Mouse (Mus musculus) ES-E14 (cell line): ENCODE data around the gene Pcnx2. TPM values are rescaled to one million over a fixed set of nuclear protein-coding genes. Genes with fewer than 3 reads are reported as not detected.

Source experiments
- DNase-seq: peaks from one replicate; pipeline ENCODE4 v3.0.0-alpha.2; 2013; ENCODE audit warnings: low read depth, low spot score
- H3K27ac ChIP-seq: 2 replicates; pipeline ENCODE4 v1.5.1; 2012; ENCODE audit warnings: low read depth, mild to moderate bottlenecking, low read length, moderate library complexity, mixed read lengths; ENCODE audit not compliant: poor library complexity, insufficient read depth, severe bottlenecking
- H3K36me3 ChIP-seq: 2 replicates; pipeline ENCODE4 v1.6.1; 2012; ENCODE audit warnings: mild to moderate bottlenecking, low read length, moderate library complexity, mixed read lengths; ENCODE audit not compliant: control insufficient read depth, poor library complexity, insufficient read depth, severe bottlenecking
- H3K4me1 ChIP-seq, 2 experiments: fragments of 150-350 bp in 1 of 2; sonication (generic) in 1 of 2; 2 replicates each; pipeline ENCODE4 v1.6.1; 2012; ENCODE audit warnings: low read length in 2 of 2, mild to moderate bottlenecking in 1 of 2, mixed read lengths in 1 of 2; ENCODE audit not compliant: control insufficient read depth in 2 of 2, insufficient read depth in 2 of 2, poor library complexity in 1 of 2
- H3K4me3 ChIP-seq, 2 experiments: fragments of 150-350 bp in 1 of 2; sonication (generic) in 1 of 2; 2 replicates each; pipeline ENCODE4 v1.5.1; 2012; ENCODE audit warnings: low read length in 2 of 2, low read depth in 1 of 2, mild to moderate bottlenecking in 1 of 2, mixed read lengths in 1 of 2; ENCODE audit not compliant: insufficient read depth in 1 of 2, poor library complexity in 1 of 2, severe bottlenecking in 1 of 2
- H3K9ac ChIP-seq: 2 replicates; pipeline ENCODE4 v1.6.1; 2012; ENCODE audit warnings: low read depth, mild to moderate bottlenecking, low read length, mixed read lengths; ENCODE audit not compliant: poor library complexity, insufficient read depth, severe bottlenecking
- H3K9me3 ChIP-seq: fragments of 150-350 bp; sonication (generic); 2 replicates; pipeline ENCODE4 v1.6.1; 2012; ENCODE audit warnings: low read depth, mild to moderate bottlenecking, low read length; ENCODE audit not compliant: control insufficient read depth, insufficient read depth
- CHD2 ChIP-seq: IDR thresholded peaks from 2 replicates; pipeline ENCODE4 v1.6.1; 2014; ENCODE audit warnings: mild to moderate bottlenecking, low read depth, low read length, inconsistent platforms
- HCFC1 ChIP-seq: IDR thresholded peaks from 2 replicates; pipeline ENCODE4 v1.6.1; 2012; ENCODE audit warnings: low read length, inconsistent platforms, borderline replicate concordance; ENCODE audit not compliant: insufficient read depth
- MAFK ChIP-seq: IDR thresholded peaks from 2 replicates; pipeline ENCODE4 v1.6.1; 2014; ENCODE audit warnings: mild to moderate bottlenecking, low read depth, low read length, inconsistent platforms; ENCODE audit not compliant: insufficient read depth
- ZC3H11A ChIP-seq: IDR thresholded peaks from 2 replicates; pipeline ENCODE4 v1.6.1; 2012; ENCODE audit warnings: low read depth, mild to moderate bottlenecking, inconsistent platforms, low read length, borderline replicate concordance
- ZNF384 ChIP-seq: IDR thresholded peaks from 2 replicates; pipeline ENCODE4 v1.6.1; 2012; ENCODE audit warnings: low read depth, low read length, inconsistent platforms
- in situ Hi-C, 2 experiments: fragments of 600-800 bp; cut with MboI; formaldehyde crosslinking; loops; one replicate each; pipeline ENCODE4 v1.15.1; 2025; ENCODE audit warnings: low sequenced_read_pairs in 2 of 2, inconsistent platforms in 1 of 2; ENCODE audit not compliant: unreplicated experiment in 2 of 2
- total RNA-seq: library from RNA; depleted of rRNA; stranded (reverse); fragments of 300-350 nt; gene quantifications from 2 replicates; pipeline ENCODE4 v1.2.3, GENCODE M21; 2012

The Pcnx2 gene
- total RNA-seq, 1 experiment, result 2.0 TPM

DNA sequence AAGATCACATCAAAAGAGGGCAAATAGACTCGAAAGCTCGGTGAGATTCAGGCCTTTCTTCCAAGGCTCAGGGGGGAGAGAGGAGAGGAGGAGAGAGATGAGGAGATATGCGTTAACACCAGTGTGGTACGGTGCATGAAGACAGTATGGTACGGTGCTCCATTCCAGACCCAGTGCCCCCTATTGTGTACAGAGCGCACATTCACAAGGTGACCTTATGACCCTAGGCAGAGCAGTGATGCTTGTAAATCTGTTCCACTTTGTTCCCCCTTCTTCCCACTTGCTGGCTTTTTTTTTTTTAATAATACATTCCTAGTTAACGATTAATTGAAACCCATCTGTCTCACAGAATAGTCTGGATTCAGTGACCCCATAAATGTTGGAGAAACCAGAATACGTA, 21.4 kb upstream of the Pcnx2 start:
- Histone ChIP-seq H3K27ac (no peak overlapping the region), H3K9me3 (no peaks in the 10 kb centered on the region), H3K36me3 (no peaks in the 10 kb centered on the region), H3K4me1 (no peaks in the 10 kb centered on the region), H3K9ac (no peak overlapping the region), H3K4me3 (no peak overlapping the region)
- in situ Hi-C loops, result no loop called here
- TF ChIP-seq CHD2, result no peak
- TF ChIP-seq ZNF384, result no peak
- TF ChIP-seq ZC3H11A, result no peak
- TF ChIP-seq MAFK, result no peak
- no peak for TF ChIP-seq HCFC1
- no peak for DNase-seq

GRCm38 (mm10) chr8:125918719-125919118, 20.6 kb upstream of the Pcnx2 start:
- H3K27ac ChIP-seq, result no peak overlapping the region
- H3K4me1 ChIP-seq, result no peaks in the 10 kb centered on the region
- TF ChIP-seq ZNF384, result no peak
- TF ChIP-seq MAFK, result no peak
- TF ChIP-seq HCFC1, result no peak
- TF ChIP-seq CHD2, result no peak
- no peak for TF ChIP-seq ZC3H11A
- no peak overlapping the region for H3K9ac ChIP-seq
- H3K36me3 ChIP-seq, result no peaks in the 10 kb centered on the region
- in situ Hi-C loops, result no loop called here
- H3K9me3 ChIP-seq, result no peaks in the 10 kb centered on the region
- no peak for DNase-seq
- no peak overlapping the region for H3K4me3 ChIP-seq

- Histone ChIP-seq H3K4me1 (no peaks in the 10 kb centered on the region), H3K27ac (no peak overlapping the region), H3K9me3 (no peaks in the 10 kb centered on the region), H3K36me3 (no peaks in the 10 kb centered on the region), H3K9ac (no peak overlapping the region), H3K4me3 (no peak overlapping the region)
- TF ChIP-seq CHD2, result no peak
- no peak for TF ChIP-seq ZC3H11A
- TF ChIP-seq MAFK, result no peak
- no peak for TF ChIP-seq HCFC1
- no peak for TF ChIP-seq ZNF384
- in situ Hi-C loops, result no loop called here
- no peak for DNase-seq
Measured at GRCm38 (mm10) chr8:125917013-125917412, 18.9 kb upstream of the Pcnx2 start.

GRCm38 (mm10) chr8:125914386-125914785, 16.3 kb upstream of the Pcnx2 start:
- Histone ChIP-seq H3K4me1 (no peaks in the 10 kb centered on the region), H3K9me3 (no peaks in the 10 kb centered on the region), H3K9ac (no peak overlapping the region), H3K27ac (no peak overlapping the region), H3K4me3 (no peak overlapping the region), H3K36me3 (no peaks in the 10 kb centered on the region)
- no peak for DNase-seq
- in situ Hi-C loops, result no loop called here
- TF ChIP-seq ZC3H11A (no peak), MAFK (no peak), CHD2 (no peak), ZNF384 (no peak), HCFC1 (no peak)

DNA sequence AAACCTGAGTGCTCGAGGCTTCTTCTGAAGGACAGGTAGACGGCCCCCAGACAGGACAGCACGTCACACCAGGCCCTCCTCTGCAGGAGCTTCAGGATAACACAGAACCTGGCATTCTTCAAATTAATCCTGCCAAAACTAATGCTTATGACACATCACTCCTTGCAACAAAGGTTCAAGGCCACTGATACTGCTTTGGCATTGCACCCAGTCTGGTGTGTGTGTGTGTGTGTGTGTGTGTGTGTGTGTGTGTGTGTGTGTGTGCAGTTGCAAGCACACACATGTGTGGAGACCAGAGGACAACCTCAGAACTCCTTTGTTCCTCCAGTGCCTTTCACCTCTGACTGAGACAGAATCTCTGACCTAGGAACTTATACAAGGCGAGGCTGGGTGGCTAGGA, 15.1 kb upstream of the Pcnx2 start:
- Histone ChIP-seq H3K36me3 (no peaks in the 10 kb centered on the region), H3K9ac (no peak overlapping the region), H3K4me3 (no peak overlapping the region), H3K9me3 (no peaks in the 10 kb centered on the region), H3K27ac (no peak overlapping the region), H3K4me1 (no peaks in the 10 kb centered on the region)
- no peak for DNase-seq
- TF ChIP-seq CHD2, result no peak
- no peak for TF ChIP-seq MAFK
- TF ChIP-seq ZNF384, result no peak
- TF ChIP-seq ZC3H11A, result no peak
- TF ChIP-seq HCFC1, result no peak
- in situ Hi-C loops, result no loop called here
